20 mouse cellular contexts compared by ENCODE assay signal in genomic region chr1:66898261-66898660, GRCm38 (mm10). TPM values are rescaled to one million over a fixed set of nuclear protein-coding genes. Genes with fewer than 3 reads are reported as not detected.
"Had no signal": no experiment of that assay in that cellular context is flagged by ENCODE, and none has a peak within 500 bp of the region (broad histone marks: within the 10 kb centered on the region; RNA-seq: fewer than 3 reads in every experiment).

No protein-coding gene starts in this region.

- H3K4me3 ChIP-seq: midbrain, embryonic 10.5 days; midbrain, embryonic 12.5 days; myocyte; neural tube, embryonic 13.5 days; neural tube, embryonic 15.5 days had no signal

- H3K9ac ChIP-seq: lung, embryonic 14.5 days; midbrain, embryonic 12.5 days; neural tube, embryonic 13.5 days; neural tube, embryonic 15.5 days had no signal

- ATAC-seq: midbrain, embryonic 16.5 days had no signal

- H3K27me3 ChIP-seq: midbrain, embryonic 12.5 days; neural tube, embryonic 13.5 days; neural tube, embryonic 15.5 days had no signal

- H3K27ac ChIP-seq: midbrain, embryonic 10.5 days; midbrain, embryonic 12.5 days; neural tube, embryonic 13.5 days; neural tube, embryonic 15.5 days had no signal

- H3K36me3 ChIP-seq: midbrain, embryonic 10.5 days; midbrain, embryonic 12.5 days; neural tube, embryonic 13.5 days; neural tube, embryonic 15.5 days had no signal

- H3K4me2 ChIP-seq: lung, embryonic 14.5 days; midbrain, embryonic 12.5 days; neural tube, embryonic 13.5 days; neural tube, embryonic 15.5 days had no signal

- H3K9me3 ChIP-seq: midbrain, embryonic 10.5 days; midbrain, embryonic 12.5 days; neural tube, embryonic 13.5 days; neural tube, embryonic 15.5 days had no signal

- DNase-seq: lung, adult 18-20 months; lung, embryonic 14.5 days; lung, postnatal 10 days; lung, postnatal 4 days; midbrain, embryonic 14.5 days; right cerebral cortex, adult 18-20 months; right cerebral cortex, postnatal 25 days; right cerebral cortex, postnatal 4 days; spleen, adult 18-20 months; thymus, adult 18-20 months; thymus, postnatal 25 days; thymus, postnatal 4 days had no signal

RNA-seq across cellular contexts. Expression of gene Myl1, which starts 46.9 kb away (rescaled TPM):
- total RNA-seq: megakaryocyte, adult 5-6 weeks had no signal
- polyA plus RNA-seq: small intestine, adult 2 months had no signal
